Mouse (Mus musculus) CD8-positive naive resting alpha-beta T cell, adult 2 months (primary cell): ENCODE results near the gene Nrros.
A peak's percentile ranks its signal among the peaks of the same experiment; 100 is the strongest.
"Not testable (repeated sequence)": the region's sequence is repeated elsewhere in the genome, so short reads cannot be mapped to it uniquely, and the experiment has no call there.

Source experiments
- DNase-seq, 2 experiments: peaks; one replicate each; pipeline ENCODE4 v3.0.0; 2022; ENCODE audit warnings: low read depth in 2 of 2, low spot score in 2 of 2

The Nrros gene

GRCm38 (mm10) chr16:32115781-32116180 is 49.6 kb downstream of the Nrros start:
- DNase-seq, result no peak

GRCm38 (mm10) chr16:32114968-32115695 is 50.3 kb downstream of the Nrros start:
- DNase-seq, result peak; percentile 90

- no peak for DNase-seq
Measured at GRCm38 (mm10) chr16:32114406-32114805, 51.0 kb downstream of the Nrros start.

GRCm38 (mm10) chr16:32113541-32114218 is 51.7 kb downstream of the Nrros start:
- DNase-seq, result peak; percentile 62 to 65

- peak in 1 of 2 experiments; percentile 41 for DNase-seq
Measured at GRCm38 (mm10) chr16:32110951-32111699, 54.3 kb downstream of the Nrros start.

- DNase-seq, result no peak
Measured at GRCm38 (mm10) chr16:32108578-32108977, 56.8 kb downstream of the Nrros start.

GRCm38 (mm10) chr16:32108170-32108569 is 57.2 kb downstream of the Nrros start:
- DNase-seq, result peak in 1 of 2 experiments; percentile 51

- DNase-seq, result peak; percentile 60
Measured at GRCm38 (mm10) chr16:32107342-32108045, 57.9 kb downstream of the Nrros start.

- DNase-seq, result no peak
Measured at GRCm38 (mm10) chr16:32105698-32106097, 59.7 kb downstream of the Nrros start.

- DNase-seq, result no peak
Measured at GRCm38 (mm10) chr16:32102295-32102694, 63.1 kb downstream of the Nrros start.

GRCm38 (mm10) chr16:32099638-32100150 is 65.7 kb downstream of the Nrros start, which contains the start of the genes Pigx and Cep19:
Gene Pigx (minus strand): TSS chr16:32099740.
Gene Cep19 (plus strand): TSS chr16:32099800.
- DNase-seq, result peak; percentile 75 to 84

GRCm38 (mm10) chr16:32098897-32099637 is 66.3 kb downstream of the Nrros start:
- no peak for DNase-seq

GRCm38 (mm10) chr16:32097757-32098156 is 67.6 kb downstream of the Nrros start:
- DNase-seq, result not testable (repeated sequence)
